Mouse (Mus musculus): ENCODE data around the gene Casp8ap2. TPM values are rescaled to one million over a fixed set of nuclear protein-coding genes. Genes with fewer than 3 reads are reported as not detected.

Casp8ap2 gene
- 10 to 100 TPM; 12.2 to 13.1 TPM for total RNA-seq (2023)

DNA sequence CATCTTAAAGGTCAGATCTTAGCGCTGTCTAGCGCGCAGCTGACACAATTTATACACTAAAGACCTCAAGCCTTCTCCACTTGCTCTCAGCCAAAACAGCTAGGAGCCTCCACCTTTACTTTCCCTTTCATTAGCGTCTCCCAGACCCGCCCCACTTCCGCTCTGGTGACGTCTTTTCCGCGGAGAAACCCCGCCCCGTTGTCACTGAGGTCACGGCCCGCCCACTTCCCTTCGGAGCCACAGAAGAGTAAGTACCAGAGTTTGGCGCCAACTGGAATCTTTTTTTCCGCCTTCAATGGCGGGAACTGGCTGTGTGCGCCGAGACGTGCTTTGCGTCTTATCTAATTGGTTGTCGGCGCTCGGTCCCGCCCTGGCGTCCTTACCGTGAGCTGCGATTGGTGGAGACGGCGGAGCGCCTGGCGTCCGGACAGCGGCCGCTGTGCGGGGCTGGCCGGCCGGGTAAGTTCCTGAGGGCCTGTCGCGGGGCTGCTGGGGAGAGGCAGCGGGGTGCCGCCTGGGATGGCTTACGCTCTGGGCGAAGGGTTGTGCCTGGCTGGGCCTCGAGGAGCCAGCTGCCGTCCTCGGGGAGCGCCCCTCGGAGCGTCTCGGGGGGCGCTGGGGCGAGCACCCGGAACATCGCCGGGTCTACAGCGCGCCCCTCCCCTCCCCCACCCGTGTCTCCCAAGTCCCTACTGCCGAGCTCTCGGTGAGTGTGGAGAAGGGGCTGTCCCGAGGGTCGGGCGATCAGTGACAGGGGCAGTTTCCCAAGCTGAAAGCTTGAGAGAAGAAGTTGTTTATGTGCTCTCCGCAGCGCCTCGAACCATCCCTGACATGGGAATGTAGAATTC, at the start of gene Casp8ap2:
Gene Casp8ap2, plus strand, starts transcription at position 418 of the 848 bp plus-strand sequence.

GRCm38 (mm10) chr4:32602660-32603059, 12.6 kb upstream of the Casp8ap2 start, which contains the start of gene Gja10:
TSS of gene Gja10 (minus strand) at chr4:32602760.

GRCm38 (mm10) chr4:32656918-32657662, 41.8 kb downstream of the Casp8ap2 start, which contains the start of gene Mdn1:
TSS of gene Mdn1 (plus strand) at chr4:32657119.

Other genes starting within 250 kb of the Casp8ap2 start
- gene Gja10, start 12.7 kb upstream of the Casp8ap2 start, total RNA-seq (2023) = not detected
- gene Mdn1, start 41.7 kb downstream of the Casp8ap2 start, total RNA-seq (2023) = 10 to 100 TPM; 10.7 to 11.3 TPM
- gene Lyrm2, start 184.8 kb downstream of the Casp8ap2 start, total RNA-seq (2023) = 10 to 100 TPM; 27.1 to 31.4 TPM